Mouse (Mus musculus): ENCODE results near the gene Cers1.
A peak's percentile ranks its signal among the peaks of the same experiment; 100 is the strongest.

The Cers1 gene

GRCm38 (mm10) chr8:70316511-70317504 lies 1.2 kb downstream of the Cers1 start:
- peak; percentile 68 to 80 for DNase-seq

GRCm38 (mm10) chr8:70317872-70318271 lies 2.3 kb downstream of the Cers1 start:
- no peak for DNase-seq

GRCm38 (mm10) chr8:70323716-70324115 lies 8.1 kb downstream of the Cers1 start:
- DNase-seq: no peak

GRCm38 (mm10) chr8:70327512-70327911 lies 11.9 kb downstream of the Cers1 start:
- DNase-seq: no peak

- DNase-seq: peak; percentile 31 to 47
These were observed 13.7 kb downstream of the Cers1 start, which contains the start of gene Gdf1 for GRCm38 (mm10) chr8:70329124-70329834. Gdf1 (plus strand) TSS chr8:70329817.

GRCm38 (mm10) chr8:70329835-70330740 lies 14.5 kb downstream of the Cers1 start:
- DNase-seq: peak in 1 of 2 experiments; percentile 23

GRCm38 (mm10) chr8:70330741-70331364 lies 15.3 kb downstream of the Cers1 start:
- DNase-seq: peak; percentile 81 to 89

GRCm38 (mm10) chr8:70331526-70331925 lies 16.0 kb downstream of the Cers1 start:
- peak in 1 of 2 experiments; percentile 25 for DNase-seq

GRCm38 (mm10) chr8:70332070-70332877 lies 16.7 kb downstream of the Cers1 start:
- DNase-seq: peak; percentile 84 to 89

GRCm38 (mm10) chr8:70332878-70333202 lies 17.3 kb downstream of the Cers1 start:
- no peak for DNase-seq

GRCm38 (mm10) chr8:70338931-70339330 lies 23.4 kb downstream of the Cers1 start:
- DNase-seq: no peak

- no peak for DNase-seq
These were observed 25.1 kb downstream of the Cers1 start for GRCm38 (mm10) chr8:70340659-70341058.

- DNase-seq: no peak
These were observed 26.4 kb downstream of the Cers1 start for GRCm38 (mm10) chr8:70342007-70342406.

GRCm38 (mm10) chr8:70343076-70343475 lies 27.5 kb downstream of the Cers1 start:
- no peak for DNase-seq

- peak; percentile 66 to 74 for DNase-seq
These were observed 28.1 kb downstream of the Cers1 start for GRCm38 (mm10) chr8:70343696-70344095.

- DNase-seq: no peak
These were observed 28.7 kb downstream of the Cers1 start for GRCm38 (mm10) chr8:70344279-70344678.

- no peak for DNase-seq
These were observed 31.9 kb downstream of the Cers1 start for GRCm38 (mm10) chr8:70347443-70347842.

- DNase-seq: no peak
These were observed 32.4 kb downstream of the Cers1 start for GRCm38 (mm10) chr8:70347860-70348420.

- DNase-seq: no peak
These were observed 35.7 kb downstream of the Cers1 start for GRCm38 (mm10) chr8:70351035-70351999.

GRCm38 (mm10) chr8:70352000-70352384 lies 36.4 kb downstream of the Cers1 start:
- no peak for DNase-seq
